Mouse (Mus musculus) kidney, postnatal 10 days (tissue): ENCODE results near the gene Elovl7.

Experiments
- DNase-seq: peaks from one replicate; pipeline ENCODE4 v3.0.0; 2021; ENCODE audit warnings: mixed read lengths

Gene Elovl7

DNA sequence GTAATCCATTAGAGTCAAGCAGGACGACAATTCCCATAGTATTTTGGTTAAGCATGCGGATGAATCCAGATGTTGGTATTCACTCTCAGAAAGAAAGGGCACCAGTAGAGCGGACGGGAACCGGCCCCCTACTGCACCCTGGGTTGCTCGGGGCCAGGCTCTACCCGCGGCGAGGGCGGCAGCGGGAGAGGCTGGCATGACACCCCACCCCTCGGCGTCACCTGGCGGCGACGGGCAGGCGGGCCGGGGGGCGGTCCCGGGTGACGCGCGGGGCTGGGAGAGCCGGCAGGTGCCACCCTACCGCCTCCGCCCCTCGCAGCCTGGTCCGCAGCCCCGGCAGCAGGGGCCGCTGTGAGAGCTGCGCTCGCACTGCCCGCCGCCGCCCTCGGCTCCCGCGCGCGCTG is at the start of gene Elovl7:
Gene Elovl7, plus strand, starts transcription at position 324 of the 404 bp plus-strand sequence.
- DNase-seq = peak; percentile 93

- no peak for DNase-seq
These were observed 49.6 kb upstream of the Elovl7 start for GRCm38 (mm10) chr13:108164621-108165020.

- DNase-seq = no peak
These were observed 44.2 kb upstream of the Elovl7 start for GRCm38 (mm10) chr13:108170002-108170401.

DNA sequence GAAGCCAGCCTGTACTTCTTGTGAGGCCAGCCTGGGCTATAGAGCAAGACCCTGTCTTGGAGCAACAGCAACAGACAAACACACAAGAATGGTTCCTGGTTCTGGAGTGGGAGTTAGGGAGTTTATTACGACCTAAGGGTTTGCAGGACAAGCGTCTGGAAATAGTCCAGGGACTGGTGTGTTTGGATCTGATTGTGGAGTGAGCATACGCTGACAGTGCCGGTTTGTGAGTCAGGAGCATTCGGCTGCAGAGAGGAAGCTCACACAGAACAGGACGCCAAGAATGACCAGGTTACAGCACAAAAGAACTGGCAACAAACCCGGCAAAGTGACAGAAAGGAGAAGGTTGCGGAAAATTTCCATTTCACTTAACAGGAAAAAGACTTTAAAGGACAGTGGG is 43.7 kb upstream of the Elovl7 start:
- no peak for DNase-seq

GRCm38 (mm10) chr13:108179618-108180017 is 34.6 kb upstream of the Elovl7 start:
- DNase-seq = no peak

DNA sequence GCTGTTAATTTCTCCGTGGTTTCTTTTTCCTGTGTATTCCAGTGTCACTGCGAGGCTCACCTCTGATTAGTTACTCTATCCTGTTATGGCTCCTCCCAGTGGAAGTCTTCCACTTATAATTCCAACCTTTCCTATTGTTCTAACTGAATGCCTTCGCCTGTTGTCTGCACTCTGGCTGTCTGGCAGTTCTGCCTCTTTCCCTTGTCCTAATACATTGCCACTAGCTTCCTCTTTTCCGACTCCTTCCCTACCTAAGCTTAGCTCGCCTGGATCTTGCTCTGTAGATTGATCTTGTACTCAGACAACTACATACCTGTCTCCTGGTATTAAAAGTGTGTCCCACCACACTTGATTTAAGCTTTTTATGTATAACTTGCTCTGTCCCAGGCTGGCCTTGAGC is 33.4 kb upstream of the Elovl7 start:
- no peak for DNase-seq

DNA sequence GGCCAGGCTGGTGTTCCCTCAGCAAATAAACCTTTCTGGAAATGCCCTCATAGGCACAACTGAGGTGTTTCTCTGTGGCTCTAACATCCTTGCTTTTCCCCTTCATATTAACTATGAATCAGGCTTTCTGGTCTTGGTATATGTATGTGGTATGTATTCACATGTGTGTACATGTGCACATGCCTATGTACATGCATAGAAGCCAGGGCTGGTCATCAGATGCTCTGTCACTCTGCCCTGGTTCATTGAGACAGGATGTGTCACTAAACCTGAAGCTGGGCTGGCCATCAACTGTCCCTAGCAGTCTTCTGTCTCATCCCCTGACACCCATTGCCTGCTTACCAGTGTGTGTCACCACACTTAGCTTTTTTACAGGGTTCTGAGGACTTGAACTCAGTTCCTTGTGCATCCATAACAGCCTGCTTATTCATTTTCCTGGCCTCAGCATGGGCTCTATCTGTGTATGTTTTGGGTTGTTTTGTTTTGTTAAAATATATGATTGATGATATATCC is 29.4 kb upstream of the Elovl7 start:
- no peak for DNase-seq

DNA sequence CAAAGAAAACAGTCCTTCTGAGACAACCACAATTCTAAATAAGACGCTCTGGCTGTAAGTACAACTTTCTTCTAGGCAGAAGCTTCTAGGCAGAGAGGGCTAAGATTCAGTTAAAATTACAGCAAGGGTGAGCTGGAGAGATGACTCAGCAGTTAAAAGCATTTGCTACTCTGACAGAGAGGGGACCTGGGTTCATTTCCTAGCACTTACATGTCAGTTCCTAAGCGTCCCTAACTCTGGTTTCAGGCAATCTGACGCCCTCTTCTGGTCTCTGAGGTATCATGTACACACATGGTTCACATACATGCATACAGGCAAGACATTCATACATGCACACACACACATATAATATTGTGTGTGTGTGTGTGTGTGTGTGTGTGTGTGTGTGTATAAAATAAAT is 28.7 kb upstream of the Elovl7 start:
- no peak for DNase-seq

GRCm38 (mm10) chr13:108187994-108188393 is 26.2 kb upstream of the Elovl7 start:
- peak; percentile 14 for DNase-seq

GRCm38 (mm10) chr13:108191074-108191720 is 23.0 kb upstream of the Elovl7 start:
- peak; percentile 79 for DNase-seq

DNA sequence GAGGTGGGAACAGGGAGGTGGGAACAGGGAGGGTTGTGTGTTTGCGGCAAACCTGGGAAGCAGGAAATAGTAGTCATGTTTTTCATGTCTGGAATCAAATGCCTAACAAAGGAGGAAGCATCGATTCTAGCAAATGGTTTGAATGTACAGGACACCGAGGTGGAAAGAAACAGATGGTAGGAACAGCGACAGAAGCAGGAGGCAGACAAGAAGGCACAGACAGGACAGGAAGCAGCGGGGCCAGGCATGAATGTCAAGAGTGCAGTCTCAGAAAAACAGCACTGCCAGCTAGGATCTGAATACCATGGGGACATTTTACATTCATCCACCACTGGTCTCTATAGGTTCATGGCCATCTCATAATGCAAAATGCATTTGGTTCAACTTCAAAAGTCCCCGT is 18.7 kb upstream of the Elovl7 start:
- no peak for DNase-seq

DNA sequence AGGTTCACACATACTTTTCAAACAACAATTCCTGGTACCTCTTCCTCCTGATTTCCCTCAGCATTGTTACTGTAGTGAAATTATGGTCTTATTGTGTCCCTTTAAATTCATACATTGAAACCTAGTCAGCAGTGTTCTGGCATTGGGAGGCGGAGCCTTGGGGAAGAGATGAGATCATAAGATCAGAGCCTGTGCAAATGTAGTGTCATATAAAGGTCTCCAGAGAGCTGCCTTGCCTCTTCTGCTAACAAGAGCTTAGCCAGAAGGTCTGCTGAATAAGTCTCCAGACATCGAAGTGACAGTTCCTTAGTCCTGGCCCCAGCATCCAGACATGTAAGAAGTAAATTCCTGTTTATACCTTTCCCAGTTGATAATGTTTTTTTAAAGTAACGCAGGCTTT is 9.3 kb upstream of the Elovl7 start:
- no peak for DNase-seq

- no peak for DNase-seq
These were observed 6.8 kb upstream of the Elovl7 start for GRCm38 (mm10) chr13:108207447-108207846.

DNA sequence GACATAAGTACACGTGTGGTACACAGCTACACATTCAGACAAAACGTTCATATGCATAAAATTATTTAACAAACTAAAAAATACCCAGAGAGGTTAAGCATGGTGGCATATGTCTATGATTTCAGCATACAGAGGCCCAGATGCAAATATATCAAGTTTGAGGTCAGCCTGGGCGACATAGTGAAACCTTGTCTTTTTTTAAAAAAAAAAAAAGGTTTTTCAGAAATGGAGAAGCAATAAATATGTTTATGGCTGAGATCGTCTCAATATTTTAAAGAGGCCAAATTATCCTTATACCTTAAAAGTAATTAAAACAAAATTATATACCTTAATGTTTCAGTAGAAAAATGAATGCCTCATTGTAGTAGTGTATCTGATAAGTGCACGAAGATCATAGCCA is 6.1 kb upstream of the Elovl7 start:
- no peak for DNase-seq

GRCm38 (mm10) chr13:108210960-108211359 is 3.2 kb upstream of the Elovl7 start:
- no peak for DNase-seq

DNA sequence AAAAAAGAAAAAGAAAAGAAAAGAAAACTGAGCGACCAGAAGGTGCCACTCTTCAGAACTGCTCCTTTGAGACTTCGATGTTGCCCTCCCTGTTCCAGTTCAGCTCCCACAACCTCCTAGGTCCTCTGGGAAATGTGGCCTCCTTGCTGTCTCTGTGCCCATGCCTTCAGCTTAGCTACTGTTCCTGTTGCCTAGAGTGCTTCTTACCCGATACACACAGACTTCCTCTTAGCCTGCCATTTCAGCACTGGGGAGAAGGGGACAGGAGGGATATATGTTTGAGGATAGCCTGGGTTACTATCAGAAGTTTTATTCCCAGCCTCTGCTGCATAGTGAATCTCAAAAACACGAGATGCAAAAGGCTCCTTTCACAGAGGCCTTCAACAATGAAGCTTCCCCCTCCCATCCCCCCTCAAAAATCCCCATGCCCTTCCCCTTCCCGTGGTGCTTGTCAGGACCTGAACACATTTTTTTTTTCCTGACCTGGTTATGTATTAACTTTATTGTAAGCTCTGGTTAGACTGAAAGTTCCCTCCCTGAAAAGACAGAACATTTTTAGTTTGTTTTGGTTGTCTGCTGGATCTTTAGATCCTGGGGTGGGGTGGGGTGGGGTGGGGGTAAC is 1.7 kb upstream of the Elovl7 start:
- peak; percentile 42 for DNase-seq

GRCm38 (mm10) chr13:108214485-108215107 is 392 bp downstream of the Elovl7 start:
- DNase-seq = no peak

DNA sequence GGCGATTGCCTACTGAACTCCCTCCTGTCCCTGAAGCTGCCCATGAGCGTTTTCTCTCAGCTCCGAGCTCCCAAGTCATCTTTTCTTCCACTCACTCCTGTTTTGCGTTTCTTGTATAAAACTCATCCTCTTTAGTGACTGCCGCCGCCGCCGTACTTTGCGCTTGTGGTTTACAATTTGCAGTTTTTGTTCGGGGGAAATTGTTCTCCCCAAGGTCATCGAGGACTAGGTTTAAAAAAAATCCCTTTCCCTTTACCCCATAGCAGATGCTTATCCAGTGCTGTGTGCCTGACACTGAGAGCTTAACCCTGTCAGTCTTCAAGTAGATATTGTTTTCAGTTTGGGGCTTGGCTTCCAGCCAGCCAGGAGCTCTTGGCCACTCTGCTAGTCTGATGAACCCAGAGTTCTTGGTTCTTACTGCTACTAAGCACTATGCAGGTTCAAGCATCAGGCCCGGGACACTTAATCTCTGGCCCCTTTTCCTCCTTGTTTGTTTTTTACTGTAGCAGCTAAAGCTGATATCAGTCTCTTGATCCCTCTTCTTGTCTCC is 1.1 kb downstream of the Elovl7 start:
- DNase-seq = peak; percentile 37

DNA sequence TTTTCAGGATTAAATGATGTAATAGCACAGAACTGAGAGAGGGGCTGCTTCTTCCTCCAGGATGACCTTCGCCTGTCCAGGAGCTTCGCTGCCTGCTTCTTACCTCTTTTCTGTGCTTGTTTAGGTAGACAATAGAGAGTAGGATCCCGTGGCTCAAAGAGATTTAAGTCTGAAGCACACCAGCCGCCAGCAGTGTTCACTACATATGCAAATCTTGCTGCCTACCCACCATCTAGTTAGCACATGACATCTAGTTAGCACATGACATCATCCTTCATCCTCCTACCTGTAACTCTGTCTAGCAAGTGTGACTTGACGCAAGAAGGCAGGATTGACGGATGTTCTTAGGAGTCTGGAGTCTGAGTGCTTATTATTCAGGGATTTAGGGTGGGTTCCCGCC is 5.6 kb downstream of the Elovl7 start:
- DNase-seq = no peak

- DNase-seq = no peak
These were observed 15.0 kb downstream of the Elovl7 start for GRCm38 (mm10) chr13:108229191-108229590.

GRCm38 (mm10) chr13:108229634-108230330 is 15.6 kb downstream of the Elovl7 start:
- peak; percentile 61 for DNase-seq

GRCm38 (mm10) chr13:108240012-108240411 is 25.8 kb downstream of the Elovl7 start:
- peak; percentile 47 for DNase-seq

DNA sequence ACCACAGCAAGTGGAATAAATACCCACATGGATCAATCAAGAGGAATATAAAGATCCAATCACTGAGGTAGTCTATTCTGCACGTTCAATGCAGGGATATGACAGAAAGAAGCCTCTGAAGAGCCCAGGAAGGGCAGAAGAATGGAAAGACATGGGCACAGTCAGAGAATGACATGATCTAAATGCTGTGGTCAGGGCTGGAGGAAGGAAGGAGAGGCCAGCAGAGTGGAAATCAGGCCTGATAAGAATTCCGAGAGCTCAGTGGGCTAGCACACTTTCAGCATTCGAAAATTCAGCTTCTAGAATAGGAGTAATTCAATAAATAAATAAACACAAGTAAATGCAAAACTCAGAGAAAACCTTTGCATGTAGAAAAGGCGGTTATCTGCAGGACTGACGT is 27.5 kb downstream of the Elovl7 start:
- DNase-seq = no peak
